Mouse (Mus musculus): Measurements from ENCODE around the gene Zfp385a.

- TF ChIP-seq CTCF (IDR thresholded peaks at IDR 0.05; ENCODE audit: low read depth) (no peak), EP300 (IDR thresholded peaks at IDR 0.05; ENCODE audit: low read depth) (no peak)
Observed at GRCm38 (mm10) chr15:103301547-103302340, 38.1 kb downstream of the Zfp385a start.

Measured in heart, postnatal 0 days (tissue).